Mouse (Mus musculus) C2C12 (cell line): ENCODE data around the gene Fam131a.

ENCODE experiments used
- CTCF ChIP-seq: IDR thresholded peaks from one replicate; pipeline ENCODE4 v1.5.1; 2011; ENCODE audit not compliant: control insufficient read depth, insufficient read depth, insufficient read length
- FOSL1 ChIP-seq: IDR thresholded peaks from one replicate; pipeline ENCODE4 v1.8.0; 2011; ENCODE audit warnings: mild to moderate bottlenecking, low read length; ENCODE audit not compliant: poor library complexity, insufficient read depth, severe bottlenecking
- MAX ChIP-seq: IDR thresholded peaks from one replicate; pipeline ENCODE4 v1.6.1; 2011; ENCODE audit warnings: mild to moderate bottlenecking, control low read depth
- MYOD1 ChIP-seq: IDR thresholded peaks from one replicate; pipeline ENCODE4 v1.6.1; 2011; ENCODE audit warnings: low read depth; ENCODE audit not compliant: control insufficient read depth, insufficient read length
- USF1 ChIP-seq: IDR thresholded peaks from one replicate; pipeline ENCODE4 v1.6.1; 2011; ENCODE audit warnings: low read depth, mild to moderate bottlenecking, control low read depth, moderate library complexity

GRCm38 (mm10) chr16:20700036-20700435 is 7.0 kb downstream of the Fam131a start:
- no peak for TF ChIP-seq CTCF
- no peak for TF ChIP-seq MYOD1
- TF ChIP-seq USF1 = no peak
- TF ChIP-seq MAX = no peak
- TF ChIP-seq FOSL1 = no peak
